Mouse (Mus musculus) midbrain, embryonic 13.5 days (tissue): ENCODE measurements at regions not wholly inside any gene's neighbourhood (a gene's known extent, or its start where the extent isn't known, plus 50 kb on each side); places are given as distances from the start of the nearest gene placed in this dataset.

ENCODE experiments used
- ATAC-seq: fragments of 200-750 bp; cut with Nextera tagmentation; 2 replicates; pipeline ENCODE4 v1.8.0; 2017; ENCODE audit warnings: mild to moderate bottlenecking, moderate TSS enrichment, moderate library complexity
- H3K27ac ChIP-seq: fragments of 300-500 bp; sonication (generic); 2 replicates; pipeline ENCODE4 v1.5.1; 2015; ENCODE audit warnings: inconsistent platforms, mild to moderate bottlenecking, moderate library complexity
- H3K27me3 ChIP-seq: fragments of 300-500 bp; sonication (generic); 2 replicates; pipeline ENCODE4 v1.6.1; 2015; ENCODE audit warnings: mild to moderate bottlenecking, inconsistent platforms
- H3K36me3 ChIP-seq: fragments of 300-500 bp; sonication (generic); 2 replicates; pipeline ENCODE4 v1.6.1; 2015; ENCODE audit warnings: mild to moderate bottlenecking, inconsistent platforms
- H3K4me1 ChIP-seq: fragments of 300-500 bp; sonication (generic); replicated peaks from 2 replicates; pipeline ENCODE4 v1.6.1; 2015; ENCODE audit warnings: inconsistent platforms
- H3K4me2 ChIP-seq: fragments of 300-500 bp; sonication (generic); replicated peaks from 2 replicates; pipeline ENCODE4 v1.6.1; 2015; ENCODE audit warnings: moderate library complexity, mild to moderate bottlenecking, inconsistent platforms
- H3K4me3 ChIP-seq: fragments of 300-500 bp; sonication (generic); replicated peaks from 2 replicates; pipeline ENCODE4 v1.5.1; 2015; ENCODE audit warnings: mild to moderate bottlenecking, inconsistent platforms
- H3K9ac ChIP-seq: fragments of 300-500 bp; sonication (generic); replicated peaks from 2 replicates; pipeline ENCODE4 v1.6.1; 2015; ENCODE audit warnings: mild to moderate bottlenecking, inconsistent platforms
- H3K9me3 ChIP-seq: fragments of 300-500 bp; sonication (generic); 2 replicates; pipeline ENCODE4 v1.6.1; 2016; ENCODE audit warnings: mild to moderate bottlenecking, inconsistent platforms
- WGBS: fragments of 180-500 bp; shearing (Covaris S2); methylation state at CpG from one replicate; pipeline ENCODE4 v1.1.7; 2015; 5-methylcytosine and 5-hydroxymethylcytosine counted together

DNA sequence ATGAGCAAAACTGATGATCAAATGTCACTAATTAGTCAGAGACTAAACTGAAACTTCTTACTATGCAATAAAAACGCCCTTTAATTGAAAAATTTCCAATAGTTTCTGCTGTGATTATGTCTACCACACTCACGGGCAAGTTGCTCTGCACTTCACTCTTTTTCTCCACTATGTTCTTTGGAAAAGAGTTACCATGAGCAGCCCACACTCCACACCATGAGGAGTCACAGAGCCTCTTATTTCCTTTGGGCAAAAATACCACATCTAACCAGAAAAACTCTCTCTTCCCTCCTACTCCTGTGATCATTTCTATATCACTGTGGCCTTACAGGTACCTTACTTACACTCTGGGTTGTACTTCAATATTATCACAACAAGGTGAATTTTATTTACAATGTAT is 174.7 kb downstream of the Gm11361 start:
- H3K4me1 ChIP-seq = no peaks in the 10 kb centered on the region
- no peak overlapping the region for H3K9ac ChIP-seq
- no peak for ATAC-seq
- no peaks in the 10 kb centered on the region for H3K36me3 ChIP-seq
- no peak overlapping the region for H3K4me3 ChIP-seq
- no peaks in the 10 kb centered on the region for H3K9me3 ChIP-seq
- H3K27ac ChIP-seq = no peak overlapping the region
- no peak overlapping the region for H3K4me2 ChIP-seq
- 80% methylated on average over 2 of the region's 2 CpGs for WGBS
- no peaks in the 10 kb centered on the region for H3K27me3 ChIP-seq

DNA sequence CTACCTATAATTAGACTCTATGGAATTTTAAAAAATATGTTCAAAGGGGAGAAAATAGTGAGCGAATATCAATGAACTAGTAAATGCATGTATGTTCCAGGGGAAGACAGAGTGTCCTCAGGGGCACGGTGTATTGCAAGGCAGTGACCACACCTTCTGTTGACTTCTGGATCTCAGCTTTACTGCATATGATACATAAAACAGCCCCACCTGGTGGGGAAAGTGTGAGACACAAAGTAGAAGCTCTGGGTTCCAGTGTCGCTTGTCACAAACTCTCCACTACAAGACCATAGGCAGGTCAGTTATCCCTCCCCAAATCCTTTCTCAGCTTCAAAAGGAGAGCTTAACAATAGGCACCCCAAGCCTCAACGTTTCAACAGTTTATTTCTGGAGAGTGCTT is 168.8 kb downstream of the Gm11361 start:
- Histone ChIP-seq H3K9me3 (no peaks in the 10 kb centered on the region), H3K36me3 (no peaks in the 10 kb centered on the region), H3K4me2 (no peak overlapping the region), H3K27me3 (no peaks in the 10 kb centered on the region), H3K9ac (no peak overlapping the region), H3K4me3 (no peak overlapping the region), H3K4me1 (peaks cover 6% of the 10 kb centered on the region), H3K27ac (no peak overlapping the region)
- ATAC-seq = no peak
- WGBS = 75% methylated on average over 4 of the region's 4 CpGs

DNA sequence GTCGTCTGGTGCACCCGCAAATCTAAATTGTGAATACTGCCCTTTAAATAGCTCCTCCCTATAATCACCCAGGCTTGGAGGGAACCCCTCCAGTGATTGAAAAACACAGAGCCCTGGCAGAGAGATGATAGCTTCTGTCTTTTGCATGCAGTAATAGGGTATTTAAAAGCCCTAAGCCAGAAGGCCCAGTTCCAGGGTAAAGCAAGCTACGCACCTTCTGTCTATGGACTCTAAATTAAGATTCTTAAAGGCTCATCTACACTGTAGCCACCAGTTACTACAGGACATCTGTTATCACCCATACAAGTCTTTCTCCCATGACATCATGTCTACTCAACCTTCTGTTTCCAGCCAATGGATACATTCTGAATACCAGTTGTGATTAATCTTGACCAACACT is 167.8 kb downstream of the Gm11361 start:
- Histone ChIP-seq H3K27ac (0 out of 2 replicates have a peak overlapping the region, but pooled peaks have one; percentile 20), H3K27me3 (no peaks in the 10 kb centered on the region), H3K4me3 (no peak overlapping the region), H3K9ac (no peak overlapping the region), H3K36me3 (no peaks in the 10 kb centered on the region), H3K9me3 (no peaks in the 10 kb centered on the region), H3K4me1 (peaks cover 16% of the 10 kb centered on the region), H3K4me2 (no peak overlapping the region)
- ATAC-seq = no peak
- WGBS = 77% methylated on average over 3 of the region's 3 CpGs

DNA sequence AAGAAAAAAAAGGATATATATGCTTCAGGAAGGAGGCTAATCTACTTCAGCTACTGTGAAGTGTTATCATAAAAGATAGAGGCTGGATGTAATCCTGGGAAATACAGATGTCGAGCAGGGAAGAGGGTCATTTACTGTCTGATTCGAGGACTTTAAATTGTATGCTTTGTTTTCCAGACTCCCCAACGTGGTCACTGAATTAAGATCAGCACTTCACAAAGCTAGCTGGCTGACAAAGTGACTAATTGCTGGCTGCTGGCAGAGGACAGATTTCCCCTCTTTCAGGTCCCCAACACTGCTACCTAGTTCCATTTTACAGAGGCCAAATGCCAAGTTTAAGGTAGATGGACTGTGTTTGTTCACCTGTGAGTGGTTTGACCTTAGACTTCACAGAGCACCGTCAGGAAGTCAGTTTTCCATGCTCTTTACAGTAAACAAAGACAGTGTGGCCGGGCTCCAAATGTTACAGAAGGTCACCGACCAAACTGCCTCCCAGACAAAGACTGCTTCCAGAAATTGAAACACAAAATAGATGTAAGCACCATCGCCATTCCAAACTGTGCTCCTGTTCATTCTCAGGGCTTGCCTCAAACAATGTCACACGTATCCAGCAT is 167.2 kb downstream of the Gm11361 start:
- WGBS = 42% methylated on average over 8 of the region's 8 CpGs
- no peaks in the 10 kb centered on the region for H3K36me3 ChIP-seq
- H3K27ac ChIP-seq = 0 out of 2 replicates have a peak overlapping the region, but pooled peaks have one; percentile 19
- no peaks in the 10 kb centered on the region for H3K9me3 ChIP-seq
- H3K4me1 ChIP-seq = peaks cover 22% of the 10 kb centered on the region
- H3K27me3 ChIP-seq = no peaks in the 10 kb centered on the region
- ATAC-seq = no peak
- no peak overlapping the region for H3K4me2 ChIP-seq
- no peak overlapping the region for H3K4me3 ChIP-seq
- H3K9ac ChIP-seq = no peak overlapping the region

DNA sequence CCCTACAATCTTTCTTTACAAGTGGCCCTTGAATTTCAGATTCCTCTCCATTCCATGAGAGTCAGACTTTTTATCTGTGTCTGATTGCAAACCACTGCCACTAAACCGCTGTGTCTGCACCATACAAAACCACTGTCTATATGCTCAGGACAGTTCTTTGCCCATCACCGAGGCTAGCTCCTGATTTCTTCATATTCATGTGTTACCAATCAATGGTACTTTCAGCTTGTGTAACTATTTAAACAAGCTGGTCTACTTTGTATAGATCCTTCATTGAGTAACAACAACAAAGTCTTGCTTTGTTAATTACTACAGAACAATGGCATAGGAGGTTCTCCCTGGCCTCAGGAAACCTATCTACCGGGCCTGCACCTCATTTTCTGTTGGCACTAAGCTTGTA is 164.0 kb downstream of the Gm11361 start:
- Histone ChIP-seq H3K4me3 (no peak overlapping the region), H3K27me3 (no peaks in the 10 kb centered on the region), H3K9ac (no peak overlapping the region), H3K36me3 (no peaks in the 10 kb centered on the region), H3K4me2 (no peak overlapping the region), H3K9me3 (no peaks in the 10 kb centered on the region), H3K27ac (no peak overlapping the region), H3K4me1 (peaks cover 54% of the 10 kb centered on the region)
- no peak for ATAC-seq
- 78% methylated on average over 3 of the region's 3 CpGs for WGBS

- H3K4me1 ChIP-seq = peaks cover 61% of the 10 kb centered on the region
- peak overlapping the region; percentile 29 for H3K9ac ChIP-seq
Observed at GRCm38 (mm10) chr13:28420636-28421035, 163.3 kb downstream of the Gm11361 start.

GRCm38 (mm10) chr13:28419950-28420381 is 162.6 kb downstream of the Gm11361 start:
- H3K27me3 ChIP-seq = no peaks in the 10 kb centered on the region
- WGBS = 39% methylated on average over 16 of the region's 16 CpGs

More at GRCm38 (mm10) chr13:28420636-28421035, 163.3 kb downstream of the Gm11361 start:
- 85% methylated on average over 3 of the region's 3 CpGs for WGBS
- H3K9me3 ChIP-seq = no peaks in the 10 kb centered on the region
- peak overlapping the region; percentile 95 for H3K27ac ChIP-seq
- H3K36me3 ChIP-seq = no peaks in the 10 kb centered on the region
- no peaks in the 10 kb centered on the region for H3K27me3 ChIP-seq
- peak overlapping the region; percentile 52 for H3K4me2 ChIP-seq
- no peak overlapping the region for H3K4me3 ChIP-seq
- no peak for ATAC-seq

DNA sequence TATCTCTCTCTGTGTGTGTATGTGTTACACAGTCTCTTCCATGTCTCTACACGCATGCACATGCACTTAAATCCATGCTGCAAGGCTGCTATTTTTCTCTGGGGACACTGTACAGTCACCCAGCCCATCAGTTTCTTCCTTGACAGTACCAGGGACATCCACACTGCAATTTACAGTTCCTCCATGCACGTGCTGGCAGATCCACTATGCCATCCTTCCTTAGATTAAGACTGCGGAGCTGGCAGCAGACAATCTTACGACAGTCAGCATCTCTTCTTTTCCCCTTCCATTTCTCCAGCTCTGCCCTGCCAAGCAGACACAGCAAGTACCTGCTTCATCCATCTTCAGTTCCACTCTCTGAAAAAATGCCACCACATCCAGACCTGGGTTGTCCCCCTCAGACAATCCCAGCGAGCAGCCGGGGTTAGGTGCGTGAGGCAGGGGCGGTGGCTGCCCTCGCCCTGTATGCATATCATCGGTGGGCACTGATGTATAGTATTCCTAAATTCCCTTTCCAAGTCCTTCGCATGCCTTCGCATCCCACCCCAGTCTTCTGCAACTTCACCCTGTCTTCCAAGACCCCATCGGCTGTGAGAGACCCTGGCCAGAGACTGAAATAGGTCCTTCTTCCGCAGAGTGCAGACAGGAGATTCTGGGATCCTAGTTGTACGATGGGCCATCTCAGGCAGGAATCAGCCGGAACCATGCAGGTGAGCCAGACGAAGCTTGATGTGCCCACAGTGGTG is 161.8 kb downstream of the Gm11361 start:
- Histone ChIP-seq H3K27ac (peak overlapping the region; percentile 95), H3K9ac (peak overlapping the region; percentile 62), H3K9me3 (no peaks in the 10 kb centered on the region), H3K4me2 (peak overlapping the region; percentile 52), H3K36me3 (no peaks in the 10 kb centered on the region), H3K4me3 (peak overlapping the region; percentile 27), H3K27me3 (no peaks in the 10 kb centered on the region), H3K4me1 (peaks cover 66% of the 10 kb centered on the region)
- ATAC-seq = no peak
- WGBS = 90% methylated on average over 17 of the region's 17 CpGs

More at GRCm38 (mm10) chr13:28419950-28420381, 162.6 kb downstream of the Gm11361 start:
- H3K4me1 ChIP-seq = peaks cover 63% of the 10 kb centered on the region
- peak overlapping the region; percentile 20 for H3K4me3 ChIP-seq
- H3K9ac ChIP-seq = peak overlapping the region; percentile 29
- peak overlapping the region; percentile 95 for H3K27ac ChIP-seq
- no peak for ATAC-seq
- no peaks in the 10 kb centered on the region for H3K36me3 ChIP-seq
- H3K9me3 ChIP-seq = no peaks in the 10 kb centered on the region
- H3K4me2 ChIP-seq = peak overlapping the region; percentile 52

DNA sequence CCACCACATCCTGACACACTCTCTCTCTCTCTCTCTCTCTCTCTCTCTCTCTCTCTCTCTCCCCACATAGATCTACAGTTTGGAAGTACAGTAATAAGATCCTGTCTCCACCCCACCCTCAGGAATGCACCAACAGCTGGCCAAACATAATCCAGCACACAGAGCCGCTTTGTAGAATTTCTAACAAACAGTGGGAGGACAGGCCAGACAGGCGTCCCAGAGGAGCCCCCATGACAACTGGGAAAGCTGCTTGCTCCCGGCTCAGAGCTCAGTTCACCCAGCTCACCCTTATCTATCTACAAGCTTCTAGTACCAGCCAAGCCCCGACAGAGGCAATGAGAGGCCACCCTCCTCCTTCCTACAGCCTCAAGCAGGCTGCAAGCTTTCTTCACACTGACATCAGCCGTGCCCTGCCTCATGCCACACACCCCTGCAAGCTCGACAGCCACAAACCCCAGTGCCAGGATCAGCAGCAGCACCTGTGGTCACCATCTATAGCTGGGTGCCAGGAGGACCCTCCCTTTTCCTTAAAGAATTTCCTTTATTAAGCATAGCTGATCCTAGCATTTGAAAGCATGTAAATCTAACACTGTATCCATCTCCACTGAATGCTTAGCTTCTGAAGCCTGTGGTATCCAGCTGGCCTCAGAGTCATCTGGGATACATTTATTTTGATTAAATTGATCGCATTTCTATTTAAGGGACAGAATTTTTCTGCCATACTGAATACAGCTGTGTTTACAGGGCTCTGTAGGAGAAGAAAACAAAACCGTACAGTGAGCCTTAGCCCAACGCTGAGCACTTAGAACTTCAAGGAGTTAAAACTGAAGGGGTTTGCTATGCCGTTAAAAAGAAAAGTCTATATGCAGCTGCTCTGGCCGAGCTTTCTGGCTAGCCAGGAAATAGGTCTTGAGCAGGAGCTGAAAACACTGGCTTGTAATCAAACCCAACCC is 160.9 kb downstream of the Gm11361 start:
- Histone ChIP-seq H3K9me3 (no peaks in the 10 kb centered on the region), H3K4me3 (peak overlapping the region; percentile 27), H3K27me3 (no peaks in the 10 kb centered on the region), H3K4me1 (peaks cover 66% of the 10 kb centered on the region), H3K4me2 (peak overlapping the region; percentile 52), H3K27ac (peak overlapping the region; percentile 95), H3K36me3 (no peaks in the 10 kb centered on the region), H3K9ac (peak overlapping the region; percentile 62)
- ATAC-seq = peak; percentile 34
- WGBS = 14% methylated on average over 11 of the region's 11 CpGs

GRCm38 (mm10) chr13:28417431-28417928 is 160.2 kb downstream of the Gm11361 start:
- peak overlapping the region; percentile 27 for H3K4me3 ChIP-seq
- WGBS = 2% methylated on average over 7 of the region's 7 CpGs
- peaks cover 66% of the 10 kb centered on the region for H3K4me1 ChIP-seq
- H3K36me3 ChIP-seq = no peaks in the 10 kb centered on the region
- no peaks in the 10 kb centered on the region for H3K9me3 ChIP-seq
- H3K27ac ChIP-seq = peak overlapping the region; percentile 95
- peak; percentile 25 for ATAC-seq
- H3K27me3 ChIP-seq = no peaks in the 10 kb centered on the region
- peak overlapping the region; percentile 62 for H3K9ac ChIP-seq
- H3K4me2 ChIP-seq = peak overlapping the region; percentile 52

DNA sequence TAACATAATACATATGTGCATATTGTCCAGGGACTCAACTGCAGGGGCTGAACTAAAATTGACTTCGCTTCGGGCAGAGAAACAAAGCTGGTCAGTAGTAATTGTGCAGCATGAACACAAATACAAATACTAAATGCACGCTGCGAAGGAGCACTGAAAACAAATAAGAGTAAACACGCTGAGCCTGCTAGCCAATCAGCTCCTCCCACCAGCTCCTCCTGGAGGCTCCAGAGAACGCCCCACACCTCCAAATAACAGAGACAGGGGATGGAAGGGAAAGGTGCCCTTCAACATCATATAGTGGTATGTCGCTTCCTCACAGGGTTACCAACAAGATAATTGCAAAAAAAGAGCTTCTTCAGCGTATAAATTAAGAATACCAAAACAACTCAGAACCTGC is 159.6 kb downstream of the Gm11361 start:
- Histone ChIP-seq H3K27me3 (no peaks in the 10 kb centered on the region), H3K4me3 (peak overlapping the region; percentile 27), H3K27ac (peak overlapping the region; percentile 95), H3K4me1 (peaks cover 66% of the 10 kb centered on the region), H3K9ac (peak overlapping the region; percentile 62), H3K4me2 (peak overlapping the region; percentile 52), H3K36me3 (no peaks in the 10 kb centered on the region), H3K9me3 (no peaks in the 10 kb centered on the region)
- peak; percentile 11 for ATAC-seq
- 16% methylated on average over 8 of the region's 8 CpGs for WGBS
